Mouse (Mus musculus) cortical plate, adult 2 months (tissue): ENCODE measurements at regions not wholly inside any gene's neighbourhood (a gene's known extent, or its start where the extent isn't known, plus 50 kb on each side); places are given as distances from the start of the nearest gene placed in this dataset.

Source experiments
- CTCF ChIP-seq: fragments of 200-500 bp; IDR thresholded peaks from 2 replicates; pipeline ENCODE4 v1.5.1; 2011; ENCODE audit warnings: mild to moderate bottlenecking, control low read depth, low read length; ENCODE audit not compliant: insufficient read depth; ENCODE audit errors: extremely low read depth
- POLR2A ChIP-seq: fragments of 200-500 bp; IDR thresholded peaks from 2 replicates; pipeline ENCODE4 v1.6.1; 2011; ENCODE audit warnings: mild to moderate bottlenecking, low read length, control low read depth; ENCODE audit not compliant: insufficient read depth; ENCODE audit errors: extremely low read depth

DNA sequence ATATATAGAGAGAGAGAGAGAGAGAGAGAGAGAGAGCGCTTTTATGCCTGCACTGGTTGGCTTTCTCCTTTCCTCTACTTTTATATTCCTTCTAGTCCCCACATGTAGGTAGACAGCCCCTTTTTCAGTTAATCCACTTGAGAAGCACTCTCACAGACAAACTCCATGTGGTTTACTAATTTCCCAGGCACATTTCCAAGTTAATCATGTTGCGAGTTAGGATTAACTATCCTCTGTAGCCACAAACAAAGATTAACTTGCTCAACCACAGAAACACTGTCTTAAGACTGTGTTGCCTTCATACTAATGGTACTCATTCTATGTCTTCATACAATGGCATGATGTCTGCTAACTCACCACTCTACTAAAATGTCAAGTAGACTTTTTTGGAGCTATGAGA lies 548.0 kb downstream of the Pdcd6ip start:
- no peak for TF ChIP-seq POLR2A
- TF ChIP-seq CTCF, result no peak
